Mouse (Mus musculus): ENCODE data around the gene Arid2. TPM values are rescaled to one million over a fixed set of nuclear protein-coding genes. Genes with fewer than 3 reads are reported as not detected.
"Not testable (repeated sequence)": the region's sequence is repeated elsewhere in the genome, so short reads cannot be mapped to it uniquely, and the experiment has no call there.

Arid2 gene
- polyA plus RNA-seq, 1 experiment from 2014 or later: 7.9 TPM

DNA sequence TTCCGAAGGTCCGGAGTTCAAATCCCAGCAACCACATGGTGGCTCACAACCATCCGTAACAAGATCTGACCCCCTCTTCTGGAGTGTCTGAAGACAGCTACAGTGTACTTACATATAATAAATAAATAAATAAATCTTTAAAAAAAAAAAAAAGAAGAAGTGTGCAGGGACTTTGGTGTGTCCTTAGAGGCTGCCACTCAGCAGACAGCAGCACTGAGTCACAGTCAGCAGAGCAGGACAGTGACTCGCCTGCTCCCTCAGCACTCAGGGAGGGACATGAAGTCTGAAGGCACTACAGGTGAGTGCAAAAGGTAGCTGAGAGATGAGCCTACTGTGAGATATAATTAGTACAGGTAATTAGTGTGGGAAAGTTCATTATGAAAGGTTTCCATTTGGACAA, 41.4 kb downstream of the Arid2 start:
- not testable (repeated sequence) for H3K27ac ChIP-seq (ENCODE audit: low read length); ATAC-seq (ENCODE audit: low read depth); H3K4me2 ChIP-seq (ENCODE audit: low read depth, low read length); H3K9me3 ChIP-seq (replicated peaks; ENCODE audit: control insufficient read depth, low read length); H3K27me3 ChIP-seq (ENCODE audit: control insufficient read depth, insufficient read depth, low read depth, low read length); H3K4me1 ChIP-seq (ENCODE audit: control insufficient read depth, low read depth, low read length); H3K4me3 ChIP-seq (ENCODE audit: low read depth, low read length); H3K9ac ChIP-seq (ENCODE audit: low read depth, low read length); H3K36me3 ChIP-seq (ENCODE audit: control insufficient read depth, insufficient read depth)
- 90% methylated on average over 3 of the region's 4 CpGs for WGBS (ENCODE audit: insufficient replicate concordance)

DNA sequence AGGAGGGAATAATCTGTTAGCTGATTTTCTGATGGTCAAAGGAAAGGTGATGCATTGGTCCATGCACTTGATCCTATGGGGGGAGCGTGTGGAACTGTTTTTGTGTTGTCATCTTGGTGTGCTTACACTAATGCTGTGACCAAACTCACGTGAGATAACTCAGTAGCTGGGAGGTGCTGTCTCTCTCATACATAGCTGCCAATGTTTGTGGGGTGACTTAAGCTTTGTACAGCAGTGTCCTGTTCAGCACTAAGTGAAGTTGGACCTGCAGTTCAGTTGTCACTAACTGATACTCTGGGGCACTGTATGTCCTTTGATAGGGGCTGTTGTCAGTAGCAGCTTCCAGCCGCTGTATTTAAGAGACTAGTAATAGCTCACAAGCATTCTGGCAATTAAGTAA, 43.2 kb downstream of the Arid2 start:
- Histone ChIP-seq H3K4me1 (ENCODE audit: control insufficient read depth, low read depth, low read length) (peaks cover 7% of the 10 kb centered on the region), H3K27me3 (ENCODE audit: control insufficient read depth, insufficient read depth, low read depth, low read length) (no peaks in the 10 kb centered on the region), H3K9me3 (replicated peaks; ENCODE audit: control insufficient read depth, low read length) (no peaks in the 10 kb centered on the region), H3K27ac (ENCODE audit: low read length) (peak overlapping the region; percentile 22; the same call in 1 of the 2 replicates), H3K36me3 (ENCODE audit: control insufficient read depth, insufficient read depth) (no peaks in the 10 kb centered on the region), H3K4me3 (ENCODE audit: low read depth, low read length) (no peak overlapping the region), H3K9ac (ENCODE audit: low read depth, low read length) (no peak overlapping the region), H3K4me2 (ENCODE audit: low read depth, low read length) (0 out of 2 replicates have a peak overlapping the region, but pooled peaks have one; percentile 1)
- 34% methylated on average over 3 of the region's 3 CpGs for WGBS (ENCODE audit: insufficient replicate concordance)
- ATAC-seq (ENCODE audit: low read depth): peak; percentile 60

DNA sequence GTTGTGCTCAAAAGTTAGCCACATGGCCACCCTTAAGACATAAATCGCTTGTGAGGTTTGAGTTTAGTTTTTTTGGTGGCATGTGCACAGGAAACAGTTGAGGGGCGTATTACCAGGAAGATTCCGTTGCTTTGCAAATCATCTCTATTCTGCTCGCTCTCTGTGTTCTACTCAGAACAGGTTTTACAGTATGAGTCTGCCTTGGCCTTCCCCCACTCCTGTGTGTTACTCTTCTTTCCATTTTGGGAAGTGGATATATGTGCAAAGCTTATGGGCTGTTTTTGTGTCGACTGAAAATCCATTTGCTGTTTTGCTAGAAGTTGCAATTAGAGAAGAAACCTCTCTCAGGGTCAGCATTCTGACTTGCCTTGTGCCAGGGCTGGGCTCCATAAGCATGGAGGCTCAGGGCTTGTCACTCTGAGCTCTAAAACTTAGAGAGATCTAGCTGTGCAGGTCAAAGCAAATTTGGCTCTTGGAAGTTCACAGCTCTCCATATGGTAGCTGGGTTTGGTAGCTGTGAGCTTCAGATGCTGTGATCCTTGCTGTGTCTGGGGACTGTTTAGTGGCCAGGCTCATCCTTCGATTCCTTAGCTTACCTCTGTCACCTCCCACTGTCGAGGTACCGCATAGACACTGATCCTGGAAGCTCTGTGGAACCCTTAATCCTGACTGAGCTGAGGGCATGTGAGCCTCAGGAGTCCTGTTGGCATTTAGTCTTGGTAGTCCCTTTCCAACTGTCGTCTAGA, 45.3 kb downstream of the Arid2 start:
- no peak for ATAC-seq (ENCODE audit: low read depth)
- Histone ChIP-seq H3K27ac (ENCODE audit: low read length) (no peak overlapping the region), H3K4me2 (ENCODE audit: low read depth, low read length) (no peak overlapping the region), H3K9me3 (replicated peaks; ENCODE audit: control insufficient read depth, low read length) (no peaks in the 10 kb centered on the region), H3K27me3 (ENCODE audit: control insufficient read depth, insufficient read depth, low read depth, low read length) (no peaks in the 10 kb centered on the region), H3K4me1 (ENCODE audit: control insufficient read depth, low read depth, low read length) (peaks cover 7% of the 10 kb centered on the region), H3K36me3 (ENCODE audit: control insufficient read depth, insufficient read depth) (no peaks in the 10 kb centered on the region), H3K4me3 (ENCODE audit: low read depth, low read length) (no peak overlapping the region), H3K9ac (ENCODE audit: low read depth, low read length) (no peak overlapping the region)
- 78% methylated on average over 9 of the region's 9 CpGs for WGBS (ENCODE audit: insufficient replicate concordance)

DNA sequence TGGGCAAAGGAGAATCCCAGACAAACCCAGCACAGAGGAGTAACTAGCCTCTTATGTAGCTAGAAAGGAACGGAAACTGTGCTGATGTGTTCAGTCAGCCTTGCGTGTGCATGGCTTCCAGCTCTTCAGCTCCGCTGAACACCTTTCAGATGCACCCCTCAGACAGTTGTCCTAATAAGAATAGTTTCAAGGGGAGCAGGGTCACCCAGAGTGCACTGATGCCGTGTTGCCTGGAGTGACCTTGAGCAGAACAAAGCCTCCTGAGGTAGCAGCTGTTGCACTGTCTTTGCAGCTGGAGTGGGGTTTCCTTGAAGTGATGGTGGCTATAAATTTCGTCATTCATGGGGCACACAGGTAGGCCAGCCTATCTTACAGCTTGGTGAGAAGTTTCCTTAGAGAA, 46.0 kb downstream of the Arid2 start:
- Histone ChIP-seq H3K4me1 (ENCODE audit: control insufficient read depth, low read depth, low read length) (peaks cover 7% of the 10 kb centered on the region), H3K27me3 (ENCODE audit: control insufficient read depth, insufficient read depth, low read depth, low read length) (no peaks in the 10 kb centered on the region), H3K9ac (ENCODE audit: low read depth, low read length) (no peak overlapping the region), H3K4me3 (ENCODE audit: low read depth, low read length) (no peak overlapping the region), H3K9me3 (replicated peaks; ENCODE audit: control insufficient read depth, low read length) (no peaks in the 10 kb centered on the region), H3K36me3 (ENCODE audit: control insufficient read depth, insufficient read depth) (no peaks in the 10 kb centered on the region), H3K27ac (ENCODE audit: low read length) (no peak overlapping the region), H3K4me2 (ENCODE audit: low read depth, low read length) (no peak overlapping the region)
- WGBS (ENCODE audit: insufficient replicate concordance): 83% methylated on average over 5 of the region's 5 CpGs
- ATAC-seq (ENCODE audit: low read depth): no peak

DNA sequence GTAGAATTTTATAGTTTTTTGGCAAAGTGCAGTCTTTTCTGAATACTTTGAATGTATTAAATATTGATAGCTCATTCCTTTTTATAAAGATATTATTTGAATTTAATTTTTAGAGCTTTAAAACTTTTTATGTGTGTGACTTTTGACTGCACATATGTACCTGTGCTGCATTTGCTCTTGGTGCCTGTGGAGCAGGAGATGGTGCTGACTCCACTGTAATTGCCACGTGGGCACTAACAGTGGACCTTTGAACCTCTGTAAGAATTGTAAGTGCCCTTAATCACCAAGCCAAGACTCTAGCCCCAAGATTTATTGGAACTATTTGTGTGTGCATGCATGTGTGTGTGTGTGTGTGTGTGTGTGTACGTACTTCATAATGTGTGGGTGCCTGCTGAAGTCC, 53.6 kb downstream of the Arid2 start:
- ATAC-seq (ENCODE audit: low read depth): no peak
- no peak overlapping the region for H3K9ac ChIP-seq (ENCODE audit: low read depth, low read length)
- peaks cover 33% of the 10 kb centered on the region for H3K4me1 ChIP-seq (ENCODE audit: control insufficient read depth, low read depth, low read length)
- no peaks in the 10 kb centered on the region for H3K36me3 ChIP-seq (ENCODE audit: control insufficient read depth, insufficient read depth)
- whole genome bisulfite sequencing (ENCODE audit: insufficient replicate concordance): 78% methylated on average over 2 of the region's 2 CpGs
- H3K9me3 ChIP-seq (replicated peaks; ENCODE audit: control insufficient read depth, low read length): no peaks in the 10 kb centered on the region
- H3K4me2 ChIP-seq (ENCODE audit: low read depth, low read length): no peak overlapping the region
- no peak overlapping the region for H3K27ac ChIP-seq (ENCODE audit: low read length)
- no peak overlapping the region for H3K4me3 ChIP-seq (ENCODE audit: low read depth, low read length)
- H3K27me3 ChIP-seq (ENCODE audit: control insufficient read depth, insufficient read depth, low read depth, low read length): no peaks in the 10 kb centered on the region

DNA sequence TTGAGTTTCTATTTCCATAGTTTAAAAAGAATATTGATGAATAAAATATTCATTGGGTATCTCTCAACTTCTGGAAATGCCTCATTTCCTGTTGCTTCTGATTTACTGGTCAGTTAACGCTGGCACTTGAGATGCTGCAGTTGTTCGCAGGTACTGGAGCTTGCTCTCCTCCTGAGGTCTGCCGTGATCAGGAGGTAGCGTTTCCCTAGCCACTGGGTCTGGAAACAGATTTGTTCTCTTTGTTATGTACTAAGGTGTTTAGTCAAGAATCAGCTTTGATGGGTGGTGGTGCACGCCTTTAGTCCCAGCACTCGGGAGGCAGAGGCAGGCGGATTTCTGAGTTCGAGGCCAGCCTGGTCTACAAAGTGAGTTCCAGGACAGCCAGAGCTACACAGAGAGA, 54.8 kb downstream of the Arid2 start:
- Histone ChIP-seq H3K9ac (ENCODE audit: low read depth, low read length) (no peak overlapping the region), H3K4me3 (ENCODE audit: low read depth, low read length) (no peak overlapping the region), H3K9me3 (replicated peaks; ENCODE audit: control insufficient read depth, low read length) (no peaks in the 10 kb centered on the region), H3K4me1 (ENCODE audit: control insufficient read depth, low read depth, low read length) (peaks cover 36% of the 10 kb centered on the region), H3K27ac (ENCODE audit: low read length) (peak overlapping the region; percentile 71), H3K4me2 (ENCODE audit: low read depth, low read length) (no peak overlapping the region), H3K27me3 (ENCODE audit: control insufficient read depth, insufficient read depth, low read depth, low read length) (no peaks in the 10 kb centered on the region), H3K36me3 (ENCODE audit: control insufficient read depth, insufficient read depth) (no peaks in the 10 kb centered on the region)
- ATAC-seq (ENCODE audit: low read depth): no peak
- WGBS (ENCODE audit: insufficient replicate concordance): 84% methylated on average over 8 of the region's 8 CpGs

DNA sequence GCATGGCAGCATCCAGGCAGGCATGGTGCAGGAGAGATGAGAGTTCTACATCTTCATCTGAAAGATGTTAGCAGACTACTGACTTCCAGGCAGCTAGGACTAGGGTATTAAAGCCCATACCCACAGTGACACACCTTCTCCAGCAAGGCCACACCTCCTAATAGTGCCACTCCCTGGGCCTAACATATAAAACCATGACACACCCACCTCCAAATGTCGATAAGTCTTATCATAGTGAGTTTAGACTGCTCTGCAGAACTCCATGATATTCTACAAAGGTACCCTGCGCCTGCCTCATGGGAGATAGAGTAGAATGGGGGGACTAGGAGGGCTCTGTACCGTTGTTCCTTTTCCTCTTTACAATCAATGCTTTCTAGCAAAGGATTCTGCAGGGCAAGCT, 55.6 kb downstream of the Arid2 start:
- Histone ChIP-seq H3K9me3 (replicated peaks; ENCODE audit: control insufficient read depth, low read length) (no peaks in the 10 kb centered on the region), H3K4me2 (ENCODE audit: low read depth, low read length) (peak overlapping the region; percentile 50), H3K36me3 (ENCODE audit: control insufficient read depth, insufficient read depth) (no peaks in the 10 kb centered on the region), H3K4me3 (ENCODE audit: low read depth, low read length) (no peak overlapping the region), H3K4me1 (ENCODE audit: control insufficient read depth, low read depth, low read length) (peaks cover 36% of the 10 kb centered on the region), H3K27me3 (ENCODE audit: control insufficient read depth, insufficient read depth, low read depth, low read length) (no peaks in the 10 kb centered on the region), H3K9ac (ENCODE audit: low read depth, low read length) (no peak overlapping the region), H3K27ac (ENCODE audit: low read length) (peak overlapping the region; percentile 71)
- WGBS (ENCODE audit: insufficient replicate concordance): 24% methylated on average over 3 of the region's 3 CpGs
- peak; percentile 96 for ATAC-seq (ENCODE audit: low read depth)

DNA sequence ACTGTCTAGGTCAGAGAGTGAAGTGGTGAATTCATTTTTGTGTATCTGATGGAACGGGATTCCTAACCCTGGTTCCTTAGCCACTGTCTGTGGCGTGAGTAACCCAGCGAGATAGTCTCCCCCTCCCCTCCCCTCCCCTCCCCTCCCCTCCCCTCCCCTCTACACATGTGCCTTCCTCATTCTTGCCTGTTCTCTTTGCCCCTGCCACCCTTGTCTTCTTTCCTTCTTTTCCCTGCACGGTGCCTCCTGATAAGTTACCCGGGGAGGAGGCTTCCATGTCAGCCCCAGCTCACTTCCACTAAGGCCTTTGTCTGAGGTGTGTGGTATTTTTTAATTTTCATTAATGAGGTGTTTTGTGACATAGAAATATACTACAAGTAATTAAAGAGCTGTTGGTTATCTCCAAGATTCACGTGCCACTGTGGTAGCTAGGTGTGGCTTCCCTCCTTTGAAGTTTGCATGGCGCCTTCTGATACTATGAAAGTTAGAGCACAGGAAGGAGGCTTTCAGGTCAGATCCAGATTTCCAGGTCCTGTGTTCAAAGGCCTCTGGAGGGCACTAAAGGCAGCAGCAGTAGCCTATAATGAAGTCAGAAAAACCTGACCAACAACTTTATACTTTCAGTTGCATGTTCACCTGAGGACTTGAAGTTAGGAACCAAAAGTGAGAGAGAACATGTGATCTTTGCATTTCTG, 57.4 kb downstream of the Arid2 start:
- peak; percentile 73 for ATAC-seq (ENCODE audit: low read depth)
- no peak overlapping the region for H3K4me3 ChIP-seq (ENCODE audit: low read depth, low read length)
- H3K9me3 ChIP-seq (replicated peaks; ENCODE audit: control insufficient read depth, low read length): no peaks in the 10 kb centered on the region
- 31% methylated on average over 7 of the region's 7 CpGs for WGBS (ENCODE audit: insufficient replicate concordance)
- H3K27me3 ChIP-seq (ENCODE audit: control insufficient read depth, insufficient read depth, low read depth, low read length): no peaks in the 10 kb centered on the region
- H3K9ac ChIP-seq (ENCODE audit: low read depth, low read length): no peak overlapping the region
- H3K4me1 ChIP-seq (ENCODE audit: control insufficient read depth, low read depth, low read length): peaks cover 36% of the 10 kb centered on the region
- H3K36me3 ChIP-seq (ENCODE audit: control insufficient read depth, insufficient read depth): no peaks in the 10 kb centered on the region
- H3K4me2 ChIP-seq (ENCODE audit: low read depth, low read length): peak overlapping the region; percentile 52
- peak overlapping the region; percentile 77 for H3K27ac ChIP-seq (ENCODE audit: low read length)

DNA sequence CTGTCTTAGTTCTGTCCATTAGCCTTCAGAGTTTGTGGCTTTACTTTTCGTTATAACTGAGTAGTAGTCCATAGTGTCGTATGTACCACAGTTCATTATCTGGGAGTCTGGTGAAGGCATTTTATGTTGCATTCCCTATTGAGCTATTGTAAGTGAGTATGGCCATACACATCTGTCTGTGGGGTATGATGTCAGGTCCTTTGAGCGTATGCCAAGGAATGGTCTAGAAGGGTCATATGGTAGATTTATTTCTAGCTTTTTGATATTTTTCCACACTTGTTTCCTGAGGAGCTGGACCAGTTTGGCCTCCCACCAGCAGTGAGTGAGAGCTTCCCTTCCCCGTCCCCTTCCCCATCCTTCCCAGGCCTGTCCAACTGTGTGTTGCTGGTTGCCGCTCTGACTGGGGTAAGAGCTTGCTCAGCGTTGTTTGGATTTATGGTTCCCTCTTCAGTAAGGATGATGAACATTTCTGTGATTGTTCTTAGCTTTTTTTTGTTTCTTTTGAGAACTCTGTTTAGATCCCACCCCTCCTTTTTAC, 58.1 kb downstream of the Arid2 start:
- H3K9me3 ChIP-seq (replicated peaks; ENCODE audit: control insufficient read depth, low read length): no peaks in the 10 kb centered on the region
- ATAC-seq (ENCODE audit: low read depth): no peak
- no peak overlapping the region for H3K4me3 ChIP-seq (ENCODE audit: low read depth, low read length)
- peaks cover 6% of the 10 kb centered on the region for H3K36me3 ChIP-seq (ENCODE audit: control insufficient read depth, insufficient read depth)
- peak overlapping the region; percentile 52 for H3K4me2 ChIP-seq (ENCODE audit: low read depth, low read length)
- peak overlapping the region; percentile 69 for H3K27ac ChIP-seq (ENCODE audit: low read length)
- H3K4me1 ChIP-seq (ENCODE audit: control insufficient read depth, low read depth, low read length): peaks cover 36% of the 10 kb centered on the region
- 73% methylated on average over 6 of the region's 6 CpGs for WGBS (ENCODE audit: insufficient replicate concordance)
- no peak overlapping the region for H3K9ac ChIP-seq (ENCODE audit: low read depth, low read length)
- H3K27me3 ChIP-seq (ENCODE audit: control insufficient read depth, insufficient read depth, low read depth, low read length): no peaks in the 10 kb centered on the region
